Mouse (Mus musculus) hindbrain, embryonic 11.5 days (tissue): ENCODE data around the gene Acsl5. TPM values are rescaled to one million over a fixed set of nuclear protein-coding genes. Genes with fewer than 3 reads are reported as not detected.

Experiments
- ATAC-seq: fragments of 200-750 bp; cut with Nextera tagmentation; 2 replicates; pipeline ENCODE4 v1.8.0; 2017; ENCODE audit warnings: mild to moderate bottlenecking, moderate TSS enrichment, moderate library complexity; ENCODE audit not compliant: low FRiP score
- DNase-seq: peaks from one replicate; pipeline ENCODE4 v3.0.0-alpha.2; 2015; ENCODE audit warnings: low spot score
- H3K27ac ChIP-seq: fragments of 300-500 bp; sonication (generic); 2 replicates; pipeline ENCODE4 v1.5.1; 2014; ENCODE audit warnings: mild to moderate bottlenecking, low read depth, low read length
- H3K27me3 ChIP-seq: fragments of 300-500 bp; sonication (generic); 2 replicates; pipeline ENCODE4 v1.6.1; 2014; ENCODE audit warnings: mild to moderate bottlenecking, low read length, moderate library complexity, mixed read lengths; ENCODE audit not compliant: control insufficient read depth, insufficient read depth
- H3K36me3 ChIP-seq: fragments of 300-500 bp; sonication (generic); 2 replicates; pipeline ENCODE4 v1.6.1; 2014; ENCODE audit warnings: mild to moderate bottlenecking, low read length, moderate library complexity, mixed read lengths; ENCODE audit not compliant: control insufficient read depth, insufficient read depth
- H3K4me1 ChIP-seq: fragments of 300-500 bp; sonication (generic); replicated peaks from 2 replicates; pipeline ENCODE4 v1.6.1; 2014; ENCODE audit warnings: low read length, mixed read lengths; ENCODE audit not compliant: control insufficient read depth, insufficient read depth
- H3K4me2 ChIP-seq: fragments of 300-500 bp; sonication (generic); replicated peaks from 2 replicates; pipeline ENCODE4 v1.6.1; 2014; ENCODE audit warnings: mild to moderate bottlenecking, low read depth, low read length
- H3K4me3 ChIP-seq: fragments of 300-500 bp; sonication (generic); 2 replicates; pipeline ENCODE4 v1.5.1; 2014; ENCODE audit warnings: low read depth, low read length
- H3K9ac ChIP-seq: fragments of 300-500 bp; sonication (generic); 2 replicates; pipeline ENCODE4 v1.6.1; 2014; ENCODE audit warnings: low read depth, low read length
- H3K9me3 ChIP-seq: fragments of 300-500 bp; sonication (generic); 2 replicates; pipeline ENCODE4 v1.6.1; 2016; ENCODE audit warnings: low read length; ENCODE audit not compliant: control insufficient read depth
- WGBS: fragments of 180-500 bp; shearing (Covaris S2); extraction: QIAGEN DNeasy Blood & Tissue Kit; methylation state at CpG from one replicate; pipeline ENCODE4 v1.1.7; 2014; 5-methylcytosine and 5-hydroxymethylcytosine counted together
- polyA plus RNA-seq: library from polyadenylated mRNA; unstranded; fragments of >200 nt; fragmentation: Nextera tagmentation; extraction: Ambion mirVana; gene quantifications from 2 replicates; pipeline ENCODE4 v1.2.1, GENCODE M21; 2014

The Acsl5 gene
- 19.9 and 25.3 TPM in 2 replicates for polyA plus RNA-seq

DNA sequence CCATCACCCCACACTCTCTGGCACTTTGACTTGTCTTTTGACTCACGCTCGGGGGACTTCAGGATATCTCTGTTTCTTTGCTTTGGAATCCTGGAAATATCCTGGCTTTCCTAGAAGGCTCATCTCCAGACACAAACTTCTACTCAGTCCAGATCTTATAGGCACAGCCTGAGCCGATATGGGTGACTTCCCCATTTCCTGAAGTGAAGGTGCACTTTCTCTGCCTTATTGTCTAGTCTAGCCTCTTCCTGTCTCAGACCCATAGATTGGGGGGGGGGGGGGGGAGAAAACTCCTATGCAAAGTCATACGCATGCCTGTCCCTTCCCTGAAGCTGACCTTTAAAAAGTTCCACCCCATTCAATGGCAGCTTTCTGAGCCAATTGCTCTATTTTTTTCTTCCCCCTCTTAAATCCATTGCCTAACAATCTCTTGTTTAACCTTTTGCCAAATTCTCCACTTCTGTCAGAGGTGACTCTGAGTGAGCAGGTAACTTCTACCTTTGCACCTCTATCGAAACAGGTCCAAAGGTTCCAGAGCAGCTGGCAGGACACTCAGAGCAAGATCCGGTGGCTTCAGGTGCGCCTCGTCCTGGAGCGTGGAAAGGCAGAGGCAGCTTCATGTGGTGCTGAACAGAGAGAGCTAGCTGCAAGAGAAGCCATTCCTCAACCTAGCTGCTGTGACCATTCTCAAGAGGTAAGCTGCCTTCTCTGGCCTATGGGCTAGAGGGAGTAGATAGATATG lies at the start of gene Acsl5:
Gene Acsl5, plus strand, starts transcription at position 556 of the 742 bp plus-strand sequence.
- Histone ChIP-seq H3K27me3 (no peaks in the 10 kb centered on the region), H3K36me3 (no peaks in the 10 kb centered on the region), H3K4me3 (no peak within 1 kb of the TSS), H3K4me2 (no peak within 1 kb of the TSS), H3K9ac (no peak within 1 kb of the TSS), H3K9me3 (no peaks in the 10 kb centered on the region), H3K4me1 (no peaks in the 10 kb centered on the region), H3K27ac (no peak within 1 kb of the TSS)
- ATAC-seq: no peak
- no peak for DNase-seq
- 95% methylated on average over 9 of the region's 9 CpGs for WGBS

DNA sequence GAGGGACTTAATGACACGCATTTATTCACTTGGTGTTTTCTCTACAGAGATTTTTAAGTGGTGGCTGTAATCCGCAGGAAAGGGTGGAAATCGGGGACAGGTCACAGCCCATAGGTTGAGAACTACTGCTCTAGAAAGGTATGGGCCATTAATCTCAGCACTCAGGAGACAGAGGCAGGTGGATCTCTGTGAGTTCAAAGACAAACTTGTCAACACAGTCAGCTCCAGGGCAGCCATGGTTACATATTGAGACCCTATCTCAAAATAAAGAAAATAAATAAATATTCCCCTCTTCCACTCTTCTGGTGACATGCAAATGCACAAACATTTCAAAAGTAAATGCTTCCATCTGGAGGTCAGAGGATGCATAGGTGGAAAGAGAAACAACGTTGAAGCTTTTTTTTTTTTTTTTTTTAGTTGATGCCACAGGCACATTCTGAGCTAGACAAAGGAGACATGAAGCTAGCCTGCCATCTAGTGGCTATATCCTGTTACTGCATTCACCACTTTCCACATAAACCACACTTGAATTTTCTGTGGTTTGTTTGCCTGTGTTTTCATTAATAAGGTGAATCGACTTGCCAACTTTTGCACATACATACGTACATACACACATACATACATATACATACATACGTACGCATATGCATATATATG lies 45.1 kb upstream of the Acsl5 start:
- no peaks in the 10 kb centered on the region for H3K9me3 ChIP-seq
- no peak overlapping the region for H3K27ac ChIP-seq
- DNase-seq (peak; percentile 73), ATAC-seq (no peak)
- H3K36me3 ChIP-seq: no peaks in the 10 kb centered on the region
- 39% methylated on average over 8 of the region's 8 CpGs for WGBS
- no peaks in the 10 kb centered on the region for H3K4me1 ChIP-seq
- no peaks in the 10 kb centered on the region for H3K27me3 ChIP-seq
- no peak overlapping the region for H3K4me2 ChIP-seq
- no peak overlapping the region for H3K9ac ChIP-seq
- no peak overlapping the region for H3K4me3 ChIP-seq

DNA sequence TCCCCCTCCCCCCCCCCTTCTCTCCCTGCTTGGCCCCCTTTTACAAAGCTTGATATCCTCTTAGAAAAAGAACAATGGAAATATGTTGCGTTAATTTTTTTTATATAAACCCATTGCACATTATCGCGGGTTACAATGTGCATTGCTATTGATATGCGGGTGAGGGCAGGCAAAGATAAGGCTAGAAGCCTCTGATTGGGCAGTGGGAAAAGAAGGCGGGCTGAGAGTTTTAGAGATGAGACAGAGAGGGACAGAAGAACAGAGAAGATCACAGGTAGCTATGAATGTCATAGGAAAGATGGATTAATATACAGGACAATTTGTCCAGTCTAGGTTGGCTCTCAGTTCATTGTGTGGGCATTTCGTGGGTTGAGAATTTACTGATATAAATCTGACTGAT lies 44.5 kb upstream of the Acsl5 start:
- 59% methylated on average over 6 of the region's 6 CpGs for WGBS
- Histone ChIP-seq H3K4me3 (no peak overlapping the region), H3K27ac (no peak overlapping the region), H3K27me3 (no peaks in the 10 kb centered on the region), H3K9ac (no peak overlapping the region), H3K36me3 (no peaks in the 10 kb centered on the region), H3K9me3 (no peaks in the 10 kb centered on the region), H3K4me1 (no peaks in the 10 kb centered on the region), H3K4me2 (no peak overlapping the region)
- DNase-seq (no peak), ATAC-seq (no peak)

DNA sequence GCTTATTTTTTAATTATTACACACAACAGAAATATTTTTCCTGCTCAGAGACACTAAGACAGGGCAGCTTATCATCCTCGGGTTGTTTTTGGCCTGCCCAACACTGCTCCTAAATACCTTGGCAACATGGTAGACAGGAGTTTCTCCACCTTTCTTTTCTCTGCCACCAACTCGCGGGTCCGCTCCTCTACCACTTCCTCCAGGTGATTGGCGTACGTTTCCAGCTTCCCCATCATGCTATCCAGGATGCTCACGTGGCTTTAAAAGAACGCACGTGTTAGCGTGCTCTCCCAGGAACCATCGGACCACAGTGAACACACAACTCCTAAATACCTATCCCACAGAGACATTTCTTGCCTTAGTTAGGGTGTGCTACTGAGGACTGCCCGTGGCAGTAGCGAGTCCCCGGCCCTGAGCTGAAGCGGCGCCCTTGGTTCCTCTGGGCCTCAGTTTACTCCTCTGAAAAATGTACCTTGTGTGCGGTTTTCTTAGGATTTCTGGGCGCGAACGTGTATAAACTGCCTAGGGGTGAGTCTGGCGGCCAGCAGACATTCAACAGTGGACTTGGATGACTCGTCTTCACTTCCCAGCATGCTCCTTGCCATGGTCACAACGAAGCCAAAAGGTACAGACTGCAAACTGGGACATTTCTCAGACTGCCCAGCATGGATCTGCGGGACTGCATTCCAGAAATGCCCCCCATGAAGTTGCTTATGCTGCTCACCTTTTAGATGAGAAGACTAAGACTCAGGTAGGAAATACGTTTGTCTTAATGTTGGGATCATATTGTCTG lies 43.8 kb upstream of the Acsl5 start:
- Histone ChIP-seq H3K27ac (no peak overlapping the region), H3K27me3 (no peaks in the 10 kb centered on the region), H3K36me3 (no peaks in the 10 kb centered on the region), H3K4me1 (no peaks in the 10 kb centered on the region), H3K4me2 (no peak overlapping the region), H3K4me3 (no peak overlapping the region), H3K9me3 (no peaks in the 10 kb centered on the region), H3K9ac (no peak overlapping the region)
- DNase-seq: no peak
- 68% methylated on average over 25 of the region's 25 CpGs for WGBS
- ATAC-seq: no peak

DNA sequence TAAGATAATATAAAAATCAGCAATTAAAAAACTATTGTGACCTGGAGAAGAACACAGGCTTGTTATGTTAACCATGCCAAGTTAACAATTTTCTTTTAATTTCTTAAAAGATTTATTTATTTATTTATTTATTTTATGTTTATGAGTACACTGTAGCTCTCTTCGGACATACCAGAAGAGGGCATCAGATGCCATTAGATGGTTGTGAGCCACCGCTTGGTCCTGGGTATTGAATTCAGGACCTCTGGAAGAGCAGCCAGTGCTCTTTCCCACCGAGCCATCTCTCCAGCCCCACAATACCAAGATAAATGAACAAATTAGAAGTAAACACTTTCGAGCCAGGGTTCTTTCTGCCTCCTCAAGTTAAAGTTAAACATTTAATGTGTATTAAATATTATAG lies 43.1 kb upstream of the Acsl5 start:
- H3K4me2 ChIP-seq: no peak overlapping the region
- no peak overlapping the region for H3K27ac ChIP-seq
- H3K9me3 ChIP-seq: no peaks in the 10 kb centered on the region
- DNase-seq: no peak
- WGBS: 78% methylated on average over 4 of the region's 4 CpGs
- H3K27me3 ChIP-seq: no peaks in the 10 kb centered on the region
- H3K36me3 ChIP-seq: no peaks in the 10 kb centered on the region
- ATAC-seq: no peak
- H3K4me3 ChIP-seq: no peak overlapping the region
- no peaks in the 10 kb centered on the region for H3K4me1 ChIP-seq
- no peak overlapping the region for H3K9ac ChIP-seq

DNA sequence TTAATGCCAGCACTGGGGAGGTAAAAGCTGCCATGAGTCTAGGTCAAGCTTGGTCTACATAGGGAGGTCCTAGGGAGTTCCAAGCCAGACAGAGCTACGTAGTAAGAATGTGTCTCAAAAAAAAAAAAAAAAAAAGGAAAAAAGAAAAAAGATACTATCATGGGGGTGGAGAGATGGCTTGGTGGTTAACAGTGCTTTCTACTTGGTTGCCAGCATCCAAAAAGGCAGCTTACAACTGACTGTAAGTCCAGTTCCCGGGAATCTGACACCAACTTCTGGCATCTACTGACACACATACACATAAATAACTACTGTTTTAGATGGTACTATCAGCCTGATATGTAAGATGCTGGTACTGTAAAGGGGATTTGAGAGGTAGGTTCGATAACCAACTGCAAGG lies 42.7 kb upstream of the Acsl5 start:
- 88% methylated on average over 3 of the region's 3 CpGs for WGBS
- Histone ChIP-seq H3K27ac (no peak overlapping the region), H3K4me3 (no peak overlapping the region), H3K9me3 (no peaks in the 10 kb centered on the region), H3K36me3 (no peaks in the 10 kb centered on the region), H3K4me2 (no peak overlapping the region), H3K27me3 (no peaks in the 10 kb centered on the region), H3K9ac (no peak overlapping the region), H3K4me1 (no peaks in the 10 kb centered on the region)
- ATAC-seq (no peak), DNase-seq (no peak)

DNA sequence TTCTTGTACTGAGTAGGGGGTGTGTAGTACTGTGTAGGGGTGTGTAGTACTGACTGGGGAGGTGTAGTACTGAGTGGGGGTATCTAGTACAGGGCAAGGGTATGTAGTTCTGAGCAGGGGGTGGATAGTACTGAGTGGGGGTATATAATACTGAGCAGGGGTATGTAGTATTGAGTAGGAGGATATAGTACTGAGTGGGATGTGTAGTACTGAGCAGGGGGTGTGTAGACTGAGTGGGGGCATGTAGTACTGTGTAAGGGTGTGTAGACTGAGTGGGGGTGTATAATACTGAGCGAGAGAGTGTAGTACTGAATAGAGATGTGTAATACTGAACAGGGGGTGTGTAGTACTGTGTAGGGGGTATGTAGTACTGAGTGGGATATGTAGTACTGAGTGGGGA lies 40.0 kb upstream of the Acsl5 start:
- Histone ChIP-seq H3K4me2 (no peak overlapping the region), H3K4me1 (no peaks in the 10 kb centered on the region), H3K9me3 (no peaks in the 10 kb centered on the region), H3K27ac (no peak overlapping the region), H3K36me3 (no peaks in the 10 kb centered on the region), H3K4me3 (no peak overlapping the region), H3K27me3 (no peaks in the 10 kb centered on the region), H3K9ac (no peak overlapping the region)
- ATAC-seq: no peak
- WGBS: 83% methylated on average over 1 of the region's 1 CpGs
- DNase-seq: no peak

DNA sequence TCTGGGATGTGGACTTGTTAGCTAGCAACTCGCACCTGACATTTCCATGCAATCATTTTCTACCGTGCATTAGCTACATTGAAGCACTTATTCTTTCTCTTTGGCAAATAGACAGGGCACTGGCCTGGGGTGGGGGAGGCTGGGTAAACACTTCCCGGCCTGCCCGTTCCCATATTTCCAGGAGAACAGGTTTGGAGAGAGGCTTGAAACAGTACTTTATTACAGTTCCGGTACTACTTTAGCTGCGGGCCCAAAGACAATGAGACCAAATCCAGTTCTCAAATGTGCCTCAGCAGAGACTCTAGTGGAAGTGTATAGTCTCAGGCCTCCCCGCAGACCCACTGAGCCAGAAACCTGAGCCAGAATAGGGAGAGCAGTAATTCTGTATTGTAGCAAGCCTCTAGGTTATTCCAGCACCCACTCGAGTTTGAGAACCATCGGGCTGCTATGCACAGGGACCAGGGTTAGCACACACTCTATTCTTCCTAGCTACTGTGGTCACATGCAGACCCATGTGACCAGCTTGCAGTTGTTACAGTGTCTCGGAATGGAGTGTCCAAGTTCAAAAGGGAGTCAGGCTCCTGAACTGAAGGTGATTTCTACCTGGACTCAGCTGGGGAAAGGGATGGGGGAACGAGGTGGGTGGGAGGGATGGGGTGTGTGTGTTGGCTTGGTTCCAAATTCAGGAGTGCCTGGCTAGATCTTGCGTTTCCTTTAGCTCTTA lies 38.0 kb upstream of the Acsl5 start:
- Histone ChIP-seq H3K4me3 (no peak overlapping the region), H3K27ac (no peak overlapping the region), H3K27me3 (no peaks in the 10 kb centered on the region), H3K36me3 (no peaks in the 10 kb centered on the region), H3K9me3 (no peaks in the 10 kb centered on the region), H3K9ac (no peak overlapping the region), H3K4me2 (no peak overlapping the region), H3K4me1 (no peaks in the 10 kb centered on the region)
- DNase-seq: no peak
- WGBS: 83% methylated on average over 12 of the region's 12 CpGs
- ATAC-seq: no peak
